Mouse (Mus musculus) embryonic facial prominence, embryonic 14.5 days (tissue): Measurements from ENCODE around the gene B230104I21Rik. TPM values are rescaled to one million over a fixed set of nuclear protein-coding genes. Genes with fewer than 3 reads are reported as not detected.
A peak's percentile ranks its signal among the peaks of the same experiment; 100 is the strongest.

Source experiments
- ATAC-seq: fragments of 200-750 bp; cut with Nextera tagmentation; 2 replicates; pipeline ENCODE4 v1.8.0; 2017; ENCODE audit warnings: low read depth, moderate number of reproducible peaks, moderate TSS enrichment
- DNase-seq: peaks from one replicate; pipeline ENCODE4 v3.0.0-alpha.2; 2015; ENCODE audit warnings: low spot score
- H3K27ac ChIP-seq: fragments of 300-500 bp; sonication (generic); replicated peaks from 2 replicates; pipeline ENCODE4 v1.5.1; 2014; ENCODE audit warnings: low read depth, mild to moderate bottlenecking, low read length, moderate library complexity
- H3K27me3 ChIP-seq: fragments of 300-500 bp; sonication (generic); replicated peaks from 2 replicates; pipeline ENCODE4 v1.6.1; 2014; ENCODE audit warnings: low read length; ENCODE audit not compliant: control insufficient read depth, insufficient read depth
- H3K36me3 ChIP-seq: fragments of 300-500 bp; sonication (generic); 2 replicates; pipeline ENCODE4 v1.6.1; 2014; ENCODE audit warnings: low read length, mixed read lengths; ENCODE audit not compliant: control insufficient read depth, insufficient read depth
- H3K4me1 ChIP-seq: fragments of 300-500 bp; sonication (generic); 2 replicates; pipeline ENCODE4 v1.6.1; 2014; ENCODE audit warnings: antibody characterized with exemption, low read length; ENCODE audit not compliant: control insufficient read depth, insufficient read depth
- H3K4me2 ChIP-seq: fragments of 300-500 bp; sonication (generic); 2 replicates; pipeline ENCODE4 v1.6.1; 2014; ENCODE audit warnings: low read depth, mild to moderate bottlenecking, low read length, moderate library complexity, mixed read lengths
- H3K4me3 ChIP-seq: fragments of 300-500 bp; sonication (generic); 2 replicates; pipeline ENCODE4 v1.5.1; 2014; ENCODE audit warnings: low read depth, mild to moderate bottlenecking, low read length
- H3K9ac ChIP-seq: fragments of 300-500 bp; sonication (generic); 2 replicates; pipeline ENCODE4 v1.6.1; 2014; ENCODE audit warnings: low read depth, mild to moderate bottlenecking, low read length, moderate library complexity, mixed read lengths
- H3K9me3 ChIP-seq: fragments of 300-500 bp; sonication (generic); 2 replicates; pipeline ENCODE4 v1.6.1; 2016; ENCODE audit warnings: low read length; ENCODE audit not compliant: control insufficient read depth
- whole genome bisulfite sequencing: fragments of 180-500 bp; shearing (Covaris S2); extraction: QIAGEN DNeasy Blood & Tissue Kit; methylation state at CpG from one replicate; pipeline ENCODE4 v1.1.7; 2014; 5-methylcytosine and 5-hydroxymethylcytosine counted together
- polyA plus RNA-seq: library from polyadenylated mRNA; unstranded; fragments of >200 nt; fragmentation: Nextera tagmentation; extraction: Ambion mirVana; gene quantifications from 2 replicates; pipeline ENCODE4 v1.2.1, GENCODE M21; 2014

Gene B230104I21Rik
- polyA plus RNA-seq, 1 experiment from 2014 or later: not detected

DNA sequence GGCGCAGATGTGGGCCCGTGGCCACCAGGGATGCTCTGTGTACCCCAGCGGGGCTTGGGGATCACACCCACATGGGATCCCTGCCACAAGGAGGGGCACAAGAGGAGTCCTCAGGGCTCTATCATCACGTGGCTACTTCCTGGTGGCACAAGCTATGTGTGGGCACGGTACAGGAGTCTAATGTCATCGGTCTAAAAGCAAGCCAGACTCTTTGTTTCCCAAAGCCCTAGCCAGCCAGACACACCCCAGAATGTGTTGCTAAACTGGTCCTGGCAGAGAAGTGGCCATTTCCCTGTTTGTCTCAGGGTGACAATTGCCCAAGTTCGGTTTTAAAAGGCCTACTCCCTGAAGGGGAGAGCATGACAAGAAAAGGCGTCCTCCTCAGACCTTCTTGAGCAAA is 2.6 kb upstream of the B230104I21Rik start:
- no peak overlapping the region for H3K27ac ChIP-seq

DNA sequence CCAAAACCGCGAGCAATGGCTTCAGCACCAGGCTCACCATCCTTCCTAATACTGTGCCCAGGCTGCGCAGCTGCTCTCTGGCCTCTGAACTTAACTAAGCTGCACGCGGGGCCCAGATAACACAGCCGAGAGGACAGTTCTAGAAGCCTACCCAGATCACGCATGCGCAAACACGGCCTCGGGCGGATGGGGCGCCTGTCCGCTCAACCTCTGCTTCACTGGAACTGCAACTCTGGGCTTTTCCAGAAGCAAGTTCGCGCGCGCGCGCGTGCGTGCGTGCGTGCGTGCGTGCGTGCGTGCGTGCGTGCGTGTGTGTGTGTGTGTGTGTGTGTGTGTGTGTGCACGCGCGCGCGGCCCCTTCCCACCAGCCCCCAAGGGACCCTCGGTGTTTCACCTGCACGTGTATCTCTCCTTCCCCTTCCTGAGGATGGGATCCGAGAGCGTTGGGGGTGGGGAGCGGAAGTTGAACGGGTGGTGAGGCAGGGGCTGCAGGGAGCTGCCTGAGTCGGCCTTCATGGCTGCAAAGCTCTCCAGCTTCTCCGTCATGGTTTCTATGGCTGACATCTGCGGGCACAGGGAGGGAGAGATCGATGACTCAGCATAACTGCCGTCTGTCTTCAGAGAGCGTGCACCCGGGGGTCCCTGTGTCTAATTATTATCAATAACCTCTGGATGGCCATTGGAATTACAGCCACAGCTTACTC is 1.1 kb upstream of the B230104I21Rik start:
- Histone ChIP-seq H3K27me3 (no peaks in the 10 kb centered on the region), H3K27ac (no peak overlapping the region), H3K4me3 (peak overlapping the region; percentile 13), H3K4me2 (peak overlapping the region; percentile 45), H3K36me3 (0 out of 2 replicates have a peak, but pooled peaks cover 3% of the 10 kb centered on the region), H3K4me1 (no peaks in the 10 kb centered on the region; the same call in 1 of the 2 replicates), H3K9ac (peak overlapping the region; percentile 23; the same call in 1 of the 2 replicates), H3K9me3 (no peaks in the 10 kb centered on the region)
- DNase-seq (peak; percentile 66), ATAC-seq (no peak)
- WGBS: 62% methylated on average over 39 of the region's 48 CpGs

More for the DNA sequence above, 2.6 kb upstream of the B230104I21Rik start:
- Histone ChIP-seq H3K4me3 (no peak overlapping the region), H3K36me3 (0 out of 2 replicates have a peak, but pooled peaks cover under 1% of the 10 kb centered on the region), H3K4me2 (no peak overlapping the region), H3K27me3 (no peaks in the 10 kb centered on the region), H3K9me3 (no peaks in the 10 kb centered on the region), H3K4me1 (no peaks in the 10 kb centered on the region; the same call in 1 of the 2 replicates), H3K9ac (no peak overlapping the region)
- DNase-seq (no peak), ATAC-seq (no peak)
- WGBS: 60% methylated on average over 8 of the region's 8 CpGs

DNA sequence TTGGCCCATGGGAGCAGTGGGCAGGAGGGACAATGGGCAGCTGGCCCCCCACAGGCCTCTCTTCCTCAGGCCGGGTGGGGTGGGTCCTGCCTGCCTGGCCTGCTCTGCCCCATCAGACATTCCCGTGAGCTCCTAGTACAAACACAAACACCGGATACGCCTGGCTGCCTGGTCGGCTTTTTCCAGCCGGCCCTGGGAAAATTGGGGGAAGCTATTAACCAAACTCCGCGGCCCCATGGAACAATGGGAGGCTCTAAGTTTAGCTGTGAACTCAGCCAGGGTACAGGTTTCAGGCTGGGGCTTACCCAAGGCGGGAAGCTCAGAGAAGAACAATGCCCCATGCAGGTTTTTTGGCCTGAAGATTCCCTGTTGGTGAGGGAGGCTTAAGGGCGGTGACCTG is 723 bp downstream of the B230104I21Rik start:
- H3K4me3 ChIP-seq: no peak overlapping the region
- H3K4me1 ChIP-seq: no peaks in the 10 kb centered on the region
- H3K4me2 ChIP-seq: no peak overlapping the region
- no peaks in the 10 kb centered on the region for H3K27me3 ChIP-seq
- H3K27ac ChIP-seq: no peak overlapping the region
- ATAC-seq (peak; percentile 20; the same call in 1 of the 2 replicates), DNase-seq (peak; percentile 53)
- H3K9ac ChIP-seq: 0 out of 2 replicates have a peak overlapping the region, but pooled peaks have one; percentile 4
- WGBS: 31% methylated on average over 10 of the region's 10 CpGs
- H3K36me3 ChIP-seq: 0 out of 2 replicates have a peak, but pooled peaks cover 3% of the 10 kb centered on the region
- no peaks in the 10 kb centered on the region for H3K9me3 ChIP-seq

DNA sequence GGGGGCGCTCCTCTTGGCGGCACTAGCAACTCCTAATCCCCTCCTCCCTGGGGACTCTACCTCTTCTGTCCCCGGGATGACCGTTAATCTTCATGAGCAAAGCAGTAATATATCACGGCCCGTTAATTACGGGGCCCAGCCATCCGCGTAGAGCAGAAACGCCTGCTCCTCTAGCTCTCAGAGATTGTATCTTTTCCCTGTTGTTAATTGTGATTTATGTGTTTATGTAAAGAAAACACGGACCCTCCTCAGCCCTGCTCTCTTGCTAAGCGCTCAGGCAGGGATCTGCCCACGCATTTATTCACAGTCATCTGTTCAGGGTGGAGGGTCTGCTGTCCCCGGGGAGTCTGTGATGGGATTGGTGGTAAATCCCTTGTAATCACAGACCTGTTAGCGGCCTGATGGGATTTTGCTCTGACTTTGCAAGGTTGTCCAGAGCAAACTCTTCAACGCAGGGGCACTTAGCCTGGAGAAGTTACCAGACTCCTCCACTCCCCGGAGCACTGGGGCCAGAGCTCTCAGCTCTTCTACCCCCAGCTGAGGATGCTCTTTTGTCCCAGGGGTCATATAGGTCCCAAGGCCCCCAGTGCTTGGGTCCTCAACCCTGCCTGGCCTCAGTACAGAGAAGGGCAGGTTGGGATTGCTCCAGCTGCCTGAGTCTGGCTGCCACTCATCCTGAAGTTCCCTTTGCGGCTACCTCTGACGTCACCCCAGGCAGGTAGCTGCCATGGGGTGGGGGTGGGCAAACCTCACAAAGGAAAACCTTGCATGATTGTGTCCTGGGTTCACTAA is 11.0 kb downstream of the B230104I21Rik start:
- H3K27me3 ChIP-seq: no peaks in the 10 kb centered on the region
- DNase-seq: peak; percentile 54
- no peaks in the 10 kb centered on the region for H3K36me3 ChIP-seq
- H3K9ac ChIP-seq: 0 out of 2 replicates have a peak overlapping the region, but pooled peaks have one; percentile 8
- H3K4me1 ChIP-seq: 0 out of 2 replicates have a peak, but pooled peaks cover 4% of the 10 kb centered on the region
- no peak for ATAC-seq
- no peak overlapping the region for H3K4me3 ChIP-seq
- WGBS: 53% methylated on average over 19 of the region's 19 CpGs
- no peak overlapping the region for H3K27ac ChIP-seq
- H3K9me3 ChIP-seq: no peaks in the 10 kb centered on the region
- H3K4me2 ChIP-seq: no peak overlapping the region

DNA sequence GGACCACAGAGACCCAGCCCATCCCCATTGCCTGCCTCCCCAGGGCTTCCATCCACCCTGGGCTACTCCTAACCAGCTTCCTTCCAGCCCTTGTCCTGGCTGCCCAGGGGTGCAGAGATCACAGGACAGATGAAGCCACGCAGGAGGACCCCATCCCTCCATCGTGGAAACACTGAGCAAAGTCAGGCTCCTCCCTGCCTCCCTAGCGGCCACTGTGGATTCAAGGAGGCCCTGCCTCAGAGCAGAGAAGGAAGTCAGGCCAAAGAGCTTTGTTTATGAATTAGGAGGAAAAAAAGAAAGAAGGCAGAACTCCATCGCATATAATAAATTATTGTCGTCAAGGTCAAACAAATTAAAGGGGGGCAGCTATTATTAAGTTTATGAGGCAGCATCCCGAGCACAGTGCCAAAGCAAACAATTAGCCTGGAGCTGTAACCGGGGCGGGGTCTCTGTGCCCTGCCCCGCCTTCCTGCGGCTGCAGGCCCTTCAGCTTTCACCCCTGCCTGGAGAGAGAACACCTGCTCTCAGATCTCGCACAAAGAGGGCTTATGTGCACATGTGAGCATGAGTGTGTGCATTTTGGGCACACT is 12.4 kb downstream of the B230104I21Rik start:
- Histone ChIP-seq H3K27ac (no peak overlapping the region), H3K4me2 (no peak overlapping the region), H3K9ac (no peak overlapping the region), H3K9me3 (no peaks in the 10 kb centered on the region), H3K4me1 (0 out of 2 replicates have a peak, but pooled peaks cover 4% of the 10 kb centered on the region), H3K4me3 (no peak overlapping the region), H3K27me3 (no peaks in the 10 kb centered on the region), H3K36me3 (no peaks in the 10 kb centered on the region)
- DNase-seq (peak; percentile 45), ATAC-seq (peak; percentile 23; the same call in 1 of the 2 replicates)
- 44% methylated on average over 11 of the region's 11 CpGs for WGBS

DNA sequence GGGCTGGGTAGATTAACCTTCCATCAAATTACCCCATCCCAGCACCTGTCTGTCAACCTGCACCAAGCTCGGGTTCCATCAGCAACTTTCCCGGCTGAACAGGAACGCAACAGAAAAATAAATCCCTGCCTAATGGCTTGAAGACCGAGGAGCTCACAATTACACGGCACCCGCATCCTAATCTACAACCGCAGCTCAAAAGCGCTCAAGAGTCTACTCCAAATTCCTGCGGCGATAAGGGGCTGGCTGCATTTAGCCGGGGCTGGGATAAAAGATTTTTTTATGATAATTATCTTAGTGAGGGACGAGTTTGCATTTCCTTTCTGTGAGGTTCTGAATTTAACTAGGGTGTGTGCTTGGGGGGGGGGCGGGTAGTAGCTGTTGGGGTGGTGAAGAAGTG is 16.3 kb downstream of the B230104I21Rik start:
- Histone ChIP-seq H3K9ac (no peak overlapping the region), H3K4me2 (no peak overlapping the region), H3K36me3 (no peaks in the 10 kb centered on the region), H3K27ac (no peak overlapping the region), H3K4me3 (no peak overlapping the region), H3K4me1 (0 out of 2 replicates have a peak, but pooled peaks cover 4% of the 10 kb centered on the region), H3K27me3 (no peaks in the 10 kb centered on the region), H3K9me3 (no peaks in the 10 kb centered on the region)
- no peak for ATAC-seq
- DNase-seq: no peak
- WGBS: 58% methylated on average over 13 of the region's 13 CpGs

DNA sequence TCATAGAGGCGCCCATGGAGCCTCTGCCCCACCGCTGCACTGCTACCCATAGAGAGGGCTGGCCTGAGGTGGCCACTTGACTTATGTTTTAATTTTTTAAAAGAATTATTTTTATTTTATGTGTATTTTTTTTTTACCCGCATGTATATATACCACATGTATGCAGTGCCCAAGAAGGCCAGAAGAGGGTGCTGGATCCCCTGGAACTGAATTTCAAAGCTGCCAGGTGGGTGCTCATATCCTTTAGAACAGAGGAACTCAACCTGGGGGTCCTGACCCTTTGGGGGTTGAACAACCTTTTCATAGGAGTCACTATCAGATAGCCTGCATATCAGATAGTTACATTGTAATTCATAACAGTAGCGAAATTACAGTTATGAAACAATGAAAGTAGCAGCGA is 19.5 kb downstream of the B230104I21Rik start:
- Histone ChIP-seq H3K27ac (no peak overlapping the region), H3K36me3 (no peaks in the 10 kb centered on the region), H3K9ac (no peak overlapping the region), H3K9me3 (no peaks in the 10 kb centered on the region), H3K27me3 (no peaks in the 10 kb centered on the region), H3K4me3 (no peak overlapping the region), H3K4me1 (no peaks in the 10 kb centered on the region), H3K4me2 (no peak overlapping the region)
- ATAC-seq (no peak), DNase-seq (no peak)
- WGBS: 93% methylated on average over 5 of the region's 5 CpGs

DNA sequence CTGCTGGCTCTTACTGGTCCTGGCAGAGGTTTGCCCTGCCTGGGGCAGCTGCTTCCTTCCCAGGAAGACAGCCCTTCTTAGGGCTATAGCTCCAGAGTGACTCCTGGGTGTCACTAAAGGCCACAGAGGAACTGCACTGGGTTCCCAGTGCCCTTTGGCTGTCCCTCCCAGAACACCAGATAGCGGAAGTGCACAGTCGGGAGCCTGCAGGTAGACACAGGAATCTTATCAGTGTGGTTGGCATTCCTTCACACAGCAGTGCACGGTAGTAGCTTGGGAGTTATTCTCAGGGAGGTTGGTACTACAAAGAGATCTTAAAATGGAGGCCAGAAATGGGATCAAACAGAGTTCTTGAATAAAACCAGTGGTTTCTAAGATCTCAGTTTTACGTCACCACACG is 22.4 kb downstream of the B230104I21Rik start:
- 59% methylated on average over 5 of the region's 5 CpGs for WGBS
- ATAC-seq: no peak
- Histone ChIP-seq H3K36me3 (no peaks in the 10 kb centered on the region), H3K27ac (no peak overlapping the region), H3K9ac (no peak overlapping the region), H3K27me3 (no peaks in the 10 kb centered on the region), H3K4me3 (no peak overlapping the region), H3K4me1 (no peaks in the 10 kb centered on the region), H3K9me3 (no peaks in the 10 kb centered on the region), H3K4me2 (no peak overlapping the region)
- DNase-seq: no peak
